ENCODE assay signal across 9 mouse cellular contexts in genomic region chr14:23429043-23429442, GRCm38 (mm10).
DNase-seq lines count a peak whose midpoint lies in the region; ATAC-seq and TF ChIP-seq lines count a peak whose summit lies in the region.
"Had no signal": no experiment of that assay in that cellular context is flagged by ENCODE, and none has a peak within 500 bp of the region (broad histone marks: within the 10 kb centered on the region; RNA-seq: fewer than 3 reads in every experiment).

No protein-coding gene starts in this region.

- TF ChIP-seq EP300 in lung, postnatal 0 days (IDR thresholded peaks at IDR 0.05) = no peak

- peaks cover 11% of the 10 kb centered on the region; the same call in 1 of the 2 replicates for H3K4me1 ChIP-seq in embryonic facial prominence, embryonic 15.5 days
- no peaks in the 10 kb centered on the region for H3K4me1 ChIP-seq in lung, postnatal 0 days (ENCODE audit: insufficient read depth, low read depth, low read length)

- intact Hi-C loops in heart, postnatal 10 days (cut with DNase I) = loop anchor here (2.0 kb wide), 1 partner anchor 100 kb away; no protein-coding TSS in a partner anchor

- no peak overlapping the region for H3K4me2 ChIP-seq in embryonic facial prominence, embryonic 15.5 days (replicated peaks)
- H3K4me2 ChIP-seq in lung, postnatal 0 days (replicated peaks; ENCODE audit: low read depth, low read length) = no peak overlapping the region
- H3K4me2 ChIP-seq: limb, embryonic 13.5 days had no signal

- H3K27me3 ChIP-seq in embryonic facial prominence, embryonic 15.5 days = no peaks in the 10 kb centered on the region
- H3K27me3 ChIP-seq in lung, postnatal 0 days (replicated peaks; ENCODE audit: insufficient read depth, low read length) = no peaks in the 10 kb centered on the region
- H3K27me3 ChIP-seq: limb, embryonic 13.5 days had no signal

- H3K9me3 ChIP-seq in embryonic facial prominence, embryonic 15.5 days (replicated peaks) = no peaks in the 10 kb centered on the region
- H3K9me3 ChIP-seq in lung, postnatal 0 days (ENCODE audit: low read length) = no peaks in the 10 kb centered on the region
- H3K9me3 ChIP-seq: limb, embryonic 13.5 days had no signal

- 0 out of 2 replicates have a peak, but pooled peaks have one; percentile 54 for ATAC-seq in embryonic facial prominence, embryonic 15.5 days (ENCODE audit: insufficient number of reproducible peaks, low FRiP score, low TSS enrichment, low read depth)
- ATAC-seq in lung, postnatal 0 days = peak; percentile 59

- H3K4me3 ChIP-seq in embryonic facial prominence, embryonic 15.5 days (replicated peaks) = no peak overlapping the region
- no peak overlapping the region for H3K4me3 ChIP-seq in lung, postnatal 0 days (ENCODE audit: low read depth, low read length)
- H3K4me3 ChIP-seq: limb, embryonic 13.5 days had no signal

- DNase-seq in heart, postnatal 10 days = peak; percentile 15 to 23
- no peak for DNase-seq in heart, adult 9 months (ENCODE audit: low spot score in 2 of 2)
- peak; percentile 38 for DNase-seq in Muller cell, postnatal 12 days (ENCODE audit: inconsistent ontology term)
- DNase-seq in lung, postnatal 0 days (ENCODE audit: low spot score) = peak; percentile 80
- no peak for DNase-seq in urinary bladder, postnatal 14 days (ENCODE audit: low spot score)
- no peak for DNase-seq in ovary, postnatal 10 days (ENCODE audit: low spot score)
- DNase-seq in spleen, adult 12 weeks (ENCODE audit: low spot score) = no peak

- no peak overlapping the region for H3K27ac ChIP-seq in embryonic facial prominence, embryonic 15.5 days (replicated peaks)
- H3K27ac ChIP-seq in lung, postnatal 0 days (ENCODE audit: low read length) = no peak overlapping the region
- H3K27ac ChIP-seq: limb, embryonic 13.5 days had no signal

- no peaks in the 10 kb centered on the region for H3K36me3 ChIP-seq in embryonic facial prominence, embryonic 15.5 days
- no peaks in the 10 kb centered on the region for H3K36me3 ChIP-seq in lung, postnatal 0 days (ENCODE audit: insufficient read depth, low read length)
- H3K36me3 ChIP-seq: limb, embryonic 13.5 days had no signal

- 25% methylated on average over 4 of the region's 4 CpGs for WGBS in embryonic facial prominence, embryonic 15.5 days
- WGBS in lung, postnatal 0 days = 22% methylated on average over 4 of the region's 4 CpGs

- H3K9ac ChIP-seq in embryonic facial prominence, embryonic 15.5 days = no peak overlapping the region
- no peak overlapping the region for H3K9ac ChIP-seq in lung, postnatal 0 days (replicated peaks; ENCODE audit: low read depth)
- H3K9ac ChIP-seq: limb, embryonic 13.5 days had no signal

- TF ChIP-seq CTCF in lung, postnatal 0 days (IDR thresholded peaks at IDR 0.05) = peak; percentile 85

Comparison
In these comparisons a context has a peak if more than half of its experiments do, and no peak if none do; other contexts are left out.
1. DNase-seq: peak in heart, postnatal 10 days (2 of 2), Muller cell, postnatal 12 days (single experiment) and lung, postnatal 0 days (single experiment); none in heart, adult 9 months (0 of 2), urinary bladder, postnatal 14 days (single experiment), ovary, postnatal 10 days (single experiment) and spleen, adult 12 weeks (single experiment).